Mouse (Mus musculus) limb, embryonic 15.5 days (tissue): ENCODE measurements around the gene Serpina1a. TPM values are rescaled to one million over a fixed set of nuclear protein-coding genes. Genes with fewer than 3 reads are reported as not detected.
"Not testable (repeated sequence)": the region's sequence is repeated elsewhere in the genome, so short reads cannot be mapped to it uniquely, and the experiment has no call there.

ENCODE experiments used
- ATAC-seq: fragments of 200-750 bp; cut with Nextera tagmentation; 2 replicates; pipeline ENCODE4 v1.8.0; 2017; ENCODE audit warnings: low read depth, moderate TSS enrichment; ENCODE audit not compliant: insufficient number of reproducible peaks, low FRiP score, low TSS enrichment
- H3K27ac ChIP-seq: fragments of 300-500 bp; sonication (generic); 2 replicates; pipeline ENCODE4 v1.5.1; 2015; ENCODE audit warnings: moderate library complexity, mild to moderate bottlenecking, inconsistent platforms
- H3K27me3 ChIP-seq: fragments of 300-500 bp; sonication (generic); 2 replicates; pipeline ENCODE4 v1.6.1; 2015; ENCODE audit warnings: inconsistent platforms
- H3K36me3 ChIP-seq: fragments of 300-500 bp; sonication (generic); 2 replicates; pipeline ENCODE4 v1.6.1; 2015; ENCODE audit warnings: inconsistent platforms
- H3K4me1 ChIP-seq: fragments of 300-500 bp; sonication (generic); 2 replicates; pipeline ENCODE4 v1.6.1; 2015; ENCODE audit warnings: inconsistent platforms
- H3K4me2 ChIP-seq: fragments of 300-500 bp; sonication (generic); 2 replicates; pipeline ENCODE4 v1.6.1; 2015; ENCODE audit warnings: mild to moderate bottlenecking, inconsistent platforms
- H3K4me3 ChIP-seq: fragments of 300-500 bp; sonication (generic); 2 replicates; pipeline ENCODE4 v1.5.1; 2015; ENCODE audit warnings: mild to moderate bottlenecking, inconsistent platforms
- H3K9ac ChIP-seq: fragments of 300-500 bp; sonication (generic); 2 replicates; pipeline ENCODE4 v1.6.1; 2015; ENCODE audit warnings: inconsistent platforms
- H3K9me3 ChIP-seq: fragments of 300-500 bp; sonication (generic); 2 replicates; pipeline ENCODE4 v1.6.1; 2016; ENCODE audit warnings: inconsistent platforms
- WGBS: fragments of 180-500 bp; shearing (Covaris S2); methylation state at CpG from one replicate; pipeline ENCODE4 v1.1.7; 2015; 5-methylcytosine and 5-hydroxymethylcytosine counted together
- polyA plus RNA-seq: library from polyadenylated mRNA; unstranded; fragments of >200 nt; fragmentation: Nextera tagmentation; extraction: Ambion mirVana; gene quantifications from 2 replicates; pipeline ENCODE4 v1.2.1, GENCODE M21; 2015

The Serpina1a gene
- polyA plus RNA-seq, 1 experiment from 2014 or later, result 1.9 TPM

DNA sequence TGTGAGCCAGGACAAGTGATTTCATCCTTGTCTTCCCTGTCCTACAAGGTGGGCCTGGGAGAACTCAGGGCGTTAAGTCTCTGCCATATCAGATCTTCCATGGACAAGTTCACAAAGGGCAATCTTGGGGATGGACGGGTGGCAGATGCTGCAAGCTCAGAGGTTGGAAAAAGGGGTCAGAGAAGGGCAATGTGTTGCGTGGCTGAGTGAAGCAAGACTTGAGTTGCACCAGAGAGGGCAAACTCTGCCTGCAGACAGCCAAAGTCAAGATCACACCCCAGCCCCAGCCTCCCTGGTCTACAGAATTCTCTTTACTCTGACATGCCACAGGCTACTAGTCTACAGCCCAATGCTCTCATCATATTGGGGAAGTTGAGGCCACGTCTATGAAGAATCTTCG, 39.5 kb downstream of the Serpina1a start:
- 77% methylated on average over 5 of the region's 5 CpGs for whole genome bisulfite sequencing
- not testable (repeated sequence) for H3K4me1 ChIP-seq, H3K9me3 ChIP-seq, H3K27me3 ChIP-seq, H3K9ac ChIP-seq, H3K4me3 ChIP-seq, H3K4me2 ChIP-seq, H3K27ac ChIP-seq, H3K36me3 ChIP-seq, ATAC-seq

Other genes starting within 250 kb of the Serpina1a start
- 0.23 TPM in 1 of 2 replicates, not detected in the other for gene Serpina10, start 232.1 kb downstream of the Serpina1a start, polyA plus RNA-seq
- 0.77 and 4.1 TPM in 2 replicates for gene Serpina6, start 206.3 kb downstream of the Serpina1a start, polyA plus RNA-seq
- gene Serpina16, start 187.4 kb downstream of the Serpina1a start, polyA plus RNA-seq, result not detected in 2 replicates
- gene Serpina1f, start 168.0 kb downstream of the Serpina1a start, polyA plus RNA-seq, result not detected in 2 replicates
- 0.55 TPM in 1 of 2 replicates, not detected in the other for gene Serpina1d, start 90.0 kb downstream of the Serpina1a start, polyA plus RNA-seq
- 0.56 and 1.8 TPM in 2 replicates for gene Serpina1b, start 33.2 kb downstream of the Serpina1a start, polyA plus RNA-seq
- 0.15 and 1.1 TPM in 2 replicates for gene Serpina1c, start 41.3 kb upstream of the Serpina1a start, polyA plus RNA-seq
- gene Serpina1e, start 95.4 kb upstream of the Serpina1a start, polyA plus RNA-seq, result 0.12 and 0.82 TPM in 2 replicates
- gene Serpina11, start 126.4 kb upstream of the Serpina1a start, polyA plus RNA-seq, result not detected in 2 replicates
- gene Serpina9, start 150.2 kb upstream of the Serpina1a start, polyA plus RNA-seq, result 0.24 and 0.51 TPM in 2 replicates
- 0.31 and 1.4 TPM in 2 replicates for gene Serpina12, start 180.9 kb upstream of the Serpina1a start, polyA plus RNA-seq
- gene Serpina5, start 237.6 kb upstream of the Serpina1a start, polyA plus RNA-seq, result not detected in 2 replicates
- gene Serpina3a, start 249.2 kb upstream of the Serpina1a start, polyA plus RNA-seq, result not detected in 2 replicates